Mouse (Mus musculus): ENCODE results near the gene Tbc1d25.

Tbc1d25 gene

GRCm38 (mm10) chrX:8179646-8180045 is 3.7 kb upstream of the Tbc1d25 start:
- DNase-seq (ENCODE audit: low spot score), result no peak

- no peak for DNase-seq (ENCODE audit: low spot score)
Observed at GRCm38 (mm10) chrX:8178871-8179270, 2.9 kb upstream of the Tbc1d25 start.

GRCm38 (mm10) chrX:8175169-8175503 is 845 bp downstream of the Tbc1d25 start:
- DNase-seq (ENCODE audit: low spot score), result no peak

GRCm38 (mm10) chrX:8167716-8168647 is 8.0 kb downstream of the Tbc1d25 start:
- DNase-seq (ENCODE audit: low spot score), result no peak

- DNase-seq (ENCODE audit: low spot score), result no peak
Observed at GRCm38 (mm10) chrX:8164471-8164870, 11.5 kb downstream of the Tbc1d25 start.

GRCm38 (mm10) chrX:8163076-8163475 is 12.9 kb downstream of the Tbc1d25 start:
- DNase-seq (ENCODE audit: low spot score), result peak; percentile 4

- peak; percentile 87 for DNase-seq (ENCODE audit: low spot score)
Observed at GRCm38 (mm10) chrX:8145153-8145991, 30.6 kb downstream of the Tbc1d25 start, which contains the start of gene Rbm3. TSS of gene Rbm3 (minus strand) at chrX:8145880.

GRCm38 (mm10) chrX:8143750-8144149 is 32.2 kb downstream of the Tbc1d25 start:
- DNase-seq (ENCODE audit: low spot score), result no peak

- DNase-seq (ENCODE audit: low spot score), result no peak
Observed at GRCm38 (mm10) chrX:8142948-8143347, 33.0 kb downstream of the Tbc1d25 start.

GRCm38 (mm10) chrX:8141058-8141457 is 34.9 kb downstream of the Tbc1d25 start:
- no peak for DNase-seq (ENCODE audit: low spot score)

GRCm38 (mm10) chrX:8140446-8140845 is 35.5 kb downstream of the Tbc1d25 start:
- no peak for DNase-seq (ENCODE audit: low spot score)

GRCm38 (mm10) chrX:8139480-8139879 is 36.5 kb downstream of the Tbc1d25 start:
- no peak for DNase-seq (ENCODE audit: low spot score)

GRCm38 (mm10) chrX:8135886-8136285 is 40.1 kb downstream of the Tbc1d25 start:
- no peak for DNase-seq (ENCODE audit: low spot score)

- DNase-seq (ENCODE audit: low spot score), result peak; percentile 87
Observed at GRCm38 (mm10) chrX:8132017-8132976, 43.7 kb downstream of the Tbc1d25 start, which contains the start of gene Wdr13. TSS of gene Wdr13 (minus strand) at chrX:8132892.

GRCm38 (mm10) chrX:8131393-8131792 is 44.6 kb downstream of the Tbc1d25 start:
- DNase-seq (ENCODE audit: low spot score), result no peak

GRCm38 (mm10) chrX:8125235-8125634 is 50.7 kb downstream of the Tbc1d25 start:
- DNase-seq (ENCODE audit: low spot score), result no peak

GRCm38 (mm10) chrX:8123821-8124470 is 52.0 kb downstream of the Tbc1d25 start:
- no peak for DNase-seq (ENCODE audit: low spot score)

GRCm38 (mm10) chrX:8117264-8117663 is 58.7 kb downstream of the Tbc1d25 start:
- DNase-seq (ENCODE audit: low spot score), result no peak

- DNase-seq (ENCODE audit: low spot score), result no peak
Observed at GRCm38 (mm10) chrX:8115275-8115674, 60.7 kb downstream of the Tbc1d25 start.

- DNase-seq (ENCODE audit: low spot score), result no peak
Observed at GRCm38 (mm10) chrX:8105019-8105418, 71.0 kb downstream of the Tbc1d25 start.
